Mouse (Mus musculus) CH12.LX (cell line): Measurements from ENCODE around the gene Bhlhe41. TPM values are rescaled to one million over a fixed set of nuclear protein-coding genes. Genes with fewer than 3 reads are reported as not detected.

Source experiments
- DNase-seq: peaks from one replicate; pipeline ENCODE4 v3.0.0-alpha.2; 2013; ENCODE audit errors: extremely low read depth
- H3K27ac ChIP-seq: 2 replicates; pipeline ENCODE4 v1.5.1; 2012; ENCODE audit warnings: low read depth, mild to moderate bottlenecking, control low read depth, moderate library complexity; ENCODE audit not compliant: insufficient read depth
- H3K27me3 ChIP-seq: replicated peaks from 2 replicates; pipeline ENCODE3; 2012; ENCODE audit warnings: inconsistent platforms
- H3K36me3 ChIP-seq, 2 experiments: replicated peaks in 1 of 2; 2 replicates each; pipeline versions ENCODE3 to v1.6.1; 2012; ENCODE audit warnings: inconsistent platforms in 1 of 2, low read length in 1 of 2, mild to moderate bottlenecking in 1 of 2, mixed read lengths in 1 of 2, moderate library complexity in 1 of 2; ENCODE audit not compliant: control insufficient read depth in 1 of 2, insufficient read depth in 1 of 2
- H3K4me1 ChIP-seq, 2 experiments: 2 replicates each; pipeline ENCODE4 v1.6.1; 2012; ENCODE audit warnings: inconsistent platforms in 1 of 2, moderate library complexity in 1 of 2; ENCODE audit not compliant: insufficient read depth in 2 of 2, control insufficient read depth in 1 of 2
- H3K4me2 ChIP-seq: 2 replicates; pipeline ENCODE4 v1.6.1; 2012; ENCODE audit warnings: low read depth, mild to moderate bottlenecking, control low read depth; ENCODE audit not compliant: poor library complexity, insufficient read depth, severe bottlenecking
- H3K4me3 ChIP-seq, 3 experiments: fragments of 150-350 bp in 1 of 3; sonication (generic) in 1 of 3; replicated peaks in 1 of 3; 2 replicates each; pipeline versions ENCODE3 to v1.5.1; 2011 to 2012; ENCODE audit warnings: low read depth in 2 of 3, low read length in 2 of 3, mild to moderate bottlenecking in 2 of 3, moderate library complexity in 2 of 3, control low read depth in 1 of 3, improper control_type of control experiment in 1 of 3, inconsistent platforms in 1 of 3, mixed read lengths in 1 of 3; ENCODE audit not compliant: poor library complexity in 1 of 3
- H3K79me2 ChIP-seq: replicated peaks from 2 replicates; pipeline ENCODE4 v1.6.1; 2012; ENCODE audit warnings: mild to moderate bottlenecking, moderate library complexity; ENCODE audit not compliant: control insufficient read depth, poor library complexity, insufficient read depth, severe bottlenecking; ENCODE audit errors: extremely low read depth
- H3K9ac ChIP-seq: 2 replicates; pipeline ENCODE4 v1.6.1; 2012; ENCODE audit warnings: low read depth, mild to moderate bottlenecking, control low read depth, moderate library complexity; ENCODE audit not compliant: insufficient read depth
- H3K9me3 ChIP-seq: replicated peaks from 2 replicates; pipeline ENCODE3; 2012; ENCODE audit warnings: low read length, inconsistent platforms, mixed read lengths
- BHLHE40 ChIP-seq: IDR thresholded peaks from 2 replicates; pipeline ENCODE4 v1.6.1; 2011; ENCODE audit warnings: mild to moderate bottlenecking, low read depth, low read length, improper control_type of control experiment
- CHD1 ChIP-seq: IDR thresholded peaks from 2 replicates; pipeline ENCODE4 v1.6.1; 2012; ENCODE audit warnings: low read depth, low read length, improper control_type of control experiment, inconsistent platforms
- CHD2 ChIP-seq: IDR thresholded peaks from 2 replicates; pipeline ENCODE4 v1.6.1; 2011; ENCODE audit warnings: low read length, improper control_type of control experiment
- CTCF ChIP-seq, 2 experiments: IDR thresholded peaks in 1 of 2; conservative IDR thresholded peaks in 1 of 2; 2 replicates each; pipeline ENCODE4 v1.5.1; 2011 to 2012; ENCODE audit warnings: low read depth in 2 of 2, low read length in 2 of 2, improper control_type of control experiment in 1 of 2, inconsistent platforms in 1 of 2, mild to moderate bottlenecking in 1 of 2, moderate library complexity in 1 of 2
- E2F4 ChIP-seq: IDR thresholded peaks from 2 replicates; pipeline ENCODE4 v1.6.1; 2011; ENCODE audit warnings: low read depth, low read length, improper control_type of control experiment; ENCODE audit not compliant: insufficient replicate concordance
- ELF1 ChIP-seq: IDR thresholded peaks from 2 replicates; pipeline ENCODE4 v1.6.1; 2014; ENCODE audit warnings: low read depth, mild to moderate bottlenecking, inconsistent platforms, low read length, improper control_type of control experiment
- EP300 ChIP-seq: IDR thresholded peaks from 2 replicates; pipeline ENCODE4 v1.6.1; 2011; ENCODE audit warnings: low read length, improper control_type of control experiment
- ETS1 ChIP-seq: conservative IDR thresholded peaks from 2 replicates; pipeline ENCODE4 v1.6.1; 2012; ENCODE audit warnings: low read depth, mild to moderate bottlenecking, inconsistent platforms, low read length, improper control_type of control experiment, moderate library complexity
- GABPA ChIP-seq: IDR thresholded peaks from 2 replicates; pipeline ENCODE4 v1.6.1; 2012; ENCODE audit warnings: low read depth, low read length, improper control_type of control experiment, inconsistent platforms; ENCODE audit not compliant: insufficient replicate concordance
- HCFC1 ChIP-seq: IDR thresholded peaks from 2 replicates; pipeline ENCODE4 v1.6.1; 2012; ENCODE audit warnings: low read depth, mild to moderate bottlenecking, inconsistent platforms, low read length, improper control_type of control experiment
- IRF4 ChIP-seq: IDR thresholded peaks from 2 replicates; pipeline ENCODE4 v1.6.1; 2014; ENCODE audit warnings: low read depth, mild to moderate bottlenecking, inconsistent platforms, low read length, improper control_type of control experiment
- JUN ChIP-seq: IDR thresholded peaks from 2 replicates; pipeline ENCODE4 v1.6.1; 2011; ENCODE audit warnings: low read depth, mild to moderate bottlenecking, low read length, improper control_type of control experiment, moderate library complexity; ENCODE audit not compliant: insufficient read depth
- JUND ChIP-seq: conservative IDR thresholded peaks from 2 replicates; pipeline ENCODE4 v1.6.1; 2011; ENCODE audit warnings: low read depth, low read length, improper control_type of control experiment
- KAT2A ChIP-seq: IDR thresholded peaks from 2 replicates; pipeline ENCODE4 v1.6.1; 2012; ENCODE audit warnings: low read length, improper control_type of control experiment, inconsistent platforms; ENCODE audit not compliant: insufficient replicate concordance
- MAFK ChIP-seq: IDR thresholded peaks from 2 replicates; pipeline ENCODE4 v1.6.1; 2011; ENCODE audit warnings: low read length, improper control_type of control experiment; ENCODE audit not compliant: insufficient replicate concordance
- MAX ChIP-seq: IDR thresholded peaks from 2 replicates; pipeline ENCODE4 v1.6.1; 2011; ENCODE audit warnings: low read length, improper control_type of control experiment
- MAZ ChIP-seq: IDR thresholded peaks from 2 replicates; pipeline ENCODE4 v1.6.1; 2012; ENCODE audit warnings: low read depth, mild to moderate bottlenecking, inconsistent platforms, low read length, improper control_type of control experiment, moderate library complexity
- MEF2A ChIP-seq: IDR thresholded peaks from 2 replicates; pipeline ENCODE4 v1.6.1; 2014; ENCODE audit warnings: low read depth, mild to moderate bottlenecking, inconsistent platforms, low read length, improper control_type of control experiment, borderline replicate concordance
- MXI1 ChIP-seq: IDR thresholded peaks from 2 replicates; pipeline ENCODE4 v1.6.1; 2011; ENCODE audit warnings: mild to moderate bottlenecking, low read depth, low read length, improper control_type of control experiment
- MYC ChIP-seq: IDR thresholded peaks from 2 replicates; pipeline ENCODE4 v1.6.1; 2011; ENCODE audit warnings: low read depth, mild to moderate bottlenecking, improper control_type of control experiment, low read length
- NELFE ChIP-seq: IDR thresholded peaks from 2 replicates; pipeline ENCODE4 v1.6.1; 2011; ENCODE audit warnings: low read depth, low read length, improper control_type of control experiment
- NRF1 ChIP-seq: IDR thresholded peaks from 2 replicates; pipeline ENCODE4 v1.6.1; 2014; ENCODE audit warnings: low read depth, mild to moderate bottlenecking, inconsistent platforms, low read length, improper control_type of control experiment, moderate library complexity
- PAX5 ChIP-seq: IDR thresholded peaks from 2 replicates; pipeline ENCODE4 v1.6.1; 2012; ENCODE audit warnings: low read length, inconsistent platforms, mixed read lengths
- POLR2A ChIP-seq: IDR thresholded peaks from 2 replicates; pipeline ENCODE4 v1.6.1; 2011; ENCODE audit warnings: low read depth, mild to moderate bottlenecking, improper control_type of control experiment, low read length
- POLR2AphosphoS2 ChIP-seq: IDR thresholded peaks from 2 replicates; pipeline ENCODE4 v1.6.1; 2011; ENCODE audit warnings: low read depth, low read length, improper control_type of control experiment
- RAD21 ChIP-seq: IDR thresholded peaks from 2 replicates; pipeline ENCODE4 v1.6.1; 2011; ENCODE audit warnings: low read depth, mild to moderate bottlenecking, low read length, improper control_type of control experiment, moderate library complexity
- RCOR1 ChIP-seq: conservative IDR thresholded peaks from 2 replicates; pipeline ENCODE4 v1.6.1; 2012; ENCODE audit warnings: low read depth, mild to moderate bottlenecking, inconsistent platforms, low read length, improper control_type of control experiment
- SIN3A ChIP-seq: IDR thresholded peaks from 2 replicates; pipeline ENCODE4 v1.6.1; 2012; ENCODE audit warnings: low read length, improper control_type of control experiment, inconsistent platforms
- SMC3 ChIP-seq: IDR thresholded peaks from 2 replicates; pipeline ENCODE4 v1.6.1; 2011; ENCODE audit warnings: low read depth, low read length, improper control_type of control experiment
- TBP ChIP-seq: conservative IDR thresholded peaks from 2 replicates; pipeline ENCODE4 v1.6.1; 2011; ENCODE audit warnings: low read depth, low read length, improper control_type of control experiment
- TCF12 ChIP-seq: IDR thresholded peaks from 2 replicates; pipeline ENCODE4 v1.6.1; 2014; ENCODE audit warnings: low read depth, mild to moderate bottlenecking, inconsistent platforms, low read length, improper control_type of control experiment
- UBTF ChIP-seq: IDR thresholded peaks from 2 replicates; pipeline ENCODE4 v1.6.1; 2012; ENCODE audit warnings: low read depth, mild to moderate bottlenecking, inconsistent platforms, low read length, improper control_type of control experiment, moderate library complexity
- USF1 ChIP-seq: IDR thresholded peaks from 2 replicates; pipeline ENCODE4 v1.6.1; 2014; ENCODE audit warnings: low read depth, mild to moderate bottlenecking, inconsistent platforms, low read length, improper control_type of control experiment
- USF2 ChIP-seq: conservative IDR thresholded peaks from 2 replicates; pipeline ENCODE4 v1.6.1; 2011; ENCODE audit warnings: low read depth, low read length, improper control_type of control experiment
- ZC3H11A ChIP-seq: IDR thresholded peaks from 2 replicates; pipeline ENCODE4 v1.6.1; 2012; ENCODE audit warnings: low read depth, mild to moderate bottlenecking, inconsistent platforms, low read length, improper control_type of control experiment
- ZKSCAN1 ChIP-seq: IDR thresholded peaks from 2 replicates; pipeline ENCODE4 v1.6.1; 2012; ENCODE audit warnings: low read depth, inconsistent platforms, low read length, improper control_type of control experiment, borderline replicate concordance
- ZMIZ1 ChIP-seq: IDR thresholded peaks from 2 replicates; pipeline ENCODE4 v1.6.1; 2012; ENCODE audit warnings: low read depth, mild to moderate bottlenecking, inconsistent platforms, low read length, improper control_type of control experiment
- ZNF384 ChIP-seq: IDR thresholded peaks from 2 replicates; pipeline ENCODE4 v1.6.1; 2012; ENCODE audit warnings: low read depth, low read length, improper control_type of control experiment, inconsistent platforms
- dilution Hi-C: fragments of 300-500 bp; cut with MboI; formaldehyde crosslinking; loops from 2 replicates; pipeline ENCODE4 v1.14.3; 2020; ENCODE audit warnings: low sequenced_read_pairs; ENCODE audit not compliant: extremely low pct_unique_long_range_greater_than_20kb, extremely low pct_ligation_motif_present
- in situ Hi-C: fragments of 300-500 bp; cut with MboI; formaldehyde crosslinking; loops from 3 replicates; pipeline ENCODE4 v1.14.3; 2019; ENCODE audit warnings: low sequenced_read_pairs, low pct_ligation_motif_present, low pct_unique_long_range_greater_than_20kb, mixed read lengths
- polyA plus RNA-seq: library from polyadenylated mRNA; unstranded; fragments of >175 nt; gene quantifications from 2 replicates; pipeline ENCODE4 v1.2.1, GENCODE M21; 2012; ENCODE audit warnings: low read depth; ENCODE audit not compliant: insufficient read length
- total RNA-seq, 2 experiments: library from RNA; depleted of rRNA; stranded (reverse); fragments of 300-350 nt in 1 of 2; fragments of >200 nt in 1 of 2; gene quantifications; 2 replicates each; pipeline ENCODE4 v1.2.3; 2012 to 2014

The Bhlhe41 gene
- total and polyA plus RNA-seq, 3 experiments, result 12.5 to 105 (median 12.6) TPM

DNA sequence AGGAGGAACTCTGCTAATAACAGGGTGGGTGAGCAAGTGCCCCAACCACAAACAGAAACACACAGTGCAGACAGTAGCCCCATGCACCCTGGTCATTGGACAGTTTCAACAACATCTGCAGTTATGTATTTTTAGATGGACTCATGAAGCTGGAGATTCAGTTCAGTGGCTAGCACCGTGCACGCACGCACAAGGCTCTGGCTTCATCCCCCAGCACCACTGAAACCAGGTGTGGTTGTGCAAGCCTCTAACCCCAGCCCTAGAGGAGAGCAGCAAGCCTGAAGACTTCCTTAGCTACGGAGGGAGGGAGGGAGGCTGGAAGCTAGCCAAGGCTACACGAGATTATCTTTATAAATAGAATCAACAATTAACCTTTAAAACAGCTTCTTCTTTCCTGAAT is 19.7 kb downstream of the Bhlhe41 start (continued):
- TF ChIP-seq NRF1, result peak; percentile 26; the same call in 1 of the 2 replicates

DNA sequence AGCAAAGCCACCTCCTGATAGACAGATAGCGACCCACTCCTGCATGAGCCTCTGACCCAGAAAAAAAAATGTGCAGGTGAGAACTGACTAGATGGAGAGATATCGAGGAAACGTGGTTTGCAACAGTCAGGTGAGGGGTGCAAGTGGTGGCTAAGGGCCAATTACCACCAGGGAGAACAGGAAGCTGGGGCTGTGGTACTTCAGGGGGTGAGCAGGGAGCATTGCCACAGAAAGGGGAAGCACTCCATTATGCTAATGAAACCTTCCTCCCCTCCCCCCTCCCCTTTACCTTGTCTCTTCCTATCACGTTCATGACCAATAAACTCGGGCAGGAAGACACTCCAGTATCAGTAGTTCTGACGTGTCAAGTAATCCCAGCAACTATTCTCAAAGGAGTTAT is 30.0 kb downstream of the Bhlhe41 start:
- 0 out of 2 replicates have a peak overlapping the region, but pooled peaks have one; percentile 5 for H3K4me2 ChIP-seq
- DNase-seq, result peak; percentile 88
- in situ Hi-C loops (no loop called here), dilution Hi-C loops (no loop called here)
- TF ChIP-seq USF1 (no peak), BHLHE40 (peak; percentile 95), KAT2A (no peak), SMC3 (no peak), HCFC1 (no peak), MAFK (no peak), RAD21 (no peak), EP300 (peak; percentile 85), NELFE (no peak), MXI1 (no peak), MAX (peak; percentile 61; the same call in 1 of the 2 replicates), ZKSCAN1 (no peak), CHD1 (no peak), ETS1 (peak; percentile 82), PAX5 (no peak), SIN3A (no peak), ZNF384 (peak; percentile 56), CHD2 (peak; percentile 87), MAZ (peak; percentile 74; the same call in 1 of the 2 replicates), ZMIZ1 (no peak), JUN (no peak), USF2 (no peak), POLR2A (no peak), CTCF (conservative IDR thresholded peaks at IDR 0.05 in 1 of 2, IDR thresholded peaks at IDR 0.05 in 1 of 2; ENCODE audit: low read depth in 2 of 2, low read length in 2 of 2) (no peak), RCOR1 (peak; percentile 74; the same call in 1 of the 2 replicates), POLR2AphosphoS2 (no peak), UBTF (no peak), ELF1 (peak; percentile 54), MYC (peak; percentile 71; the same call in 1 of the 2 replicates), E2F4 (no peak), TCF12 (peak; percentile 53), MEF2A (no peak; the same call in 1 of the 2 replicates), IRF4 (peak; percentile 73), TBP (no peak), ZC3H11A (no peak), NRF1 (no peak), GABPA (no peak), JUND (peak; percentile 6; the same call in 1 of the 2 replicates)
- H3K4me3 ChIP-seq, result no peak overlapping the region
- peaks cover 20 to 37% of the 10 kb centered on the region in 2 experiments for H3K4me1 ChIP-seq
- no peaks in the 10 kb centered on the region for H3K9me3 ChIP-seq
- H3K9ac ChIP-seq, result no peak overlapping the region
- no peaks in the 10 kb centered on the region for H3K79me2 ChIP-seq
- no peak overlapping the region for H3K27ac ChIP-seq
- peaks cover 0 to 2% of the 10 kb centered on the region in 2 experiments for H3K36me3 ChIP-seq
- H3K27me3 ChIP-seq, result no peaks in the 10 kb centered on the region
